Mouse (Mus musculus): ENCODE measurements around the gene Dis3l2. TPM values are rescaled to one million over a fixed set of nuclear protein-coding genes. Genes with fewer than 3 reads are reported as not detected.

Gene Dis3l2
- total and polyA plus RNA-seq, 3 experiments: 12.4 to 17.4 (median 16.5) TPM

GRCm38 (mm10) chr1:86992849-86993248 is 289.2 kb downstream of the Dis3l2 start:
- Histone ChIP-seq H3K4me3 (replicated peaks in 1 of 3; ENCODE audit: low read depth in 2 of 3, low read length in 2 of 3, poor library complexity in 1 of 3) (no peak overlapping the region), H3K9ac (ENCODE audit: insufficient read depth, low read depth) (no peak overlapping the region), H3K27me3 (replicated peaks) (no peaks in the 10 kb centered on the region), H3K79me2 (replicated peaks; ENCODE audit: control insufficient read depth, extremely low read depth, insufficient read depth, poor library complexity, severe bottlenecking) (no peaks in the 10 kb centered on the region), H3K4me1 (ENCODE audit: control insufficient read depth in 1 of 2, insufficient read depth in 2 of 2) (0 out of 4 replicates have a peak, but pooled peaks cover 0 to 3% of the 10 kb centered on the region in 2 experiments), H3K27ac (ENCODE audit: insufficient read depth, low read depth) (no peak overlapping the region), H3K4me2 (ENCODE audit: insufficient read depth, low read depth, poor library complexity, severe bottlenecking) (no peak overlapping the region), H3K9me3 (replicated peaks; ENCODE audit: low read length) (no peaks in the 10 kb centered on the region), H3K36me3 (replicated peaks in 1 of 2; ENCODE audit: control insufficient read depth in 1 of 2, insufficient read depth in 1 of 2, low read length in 1 of 2) (peaks cover 0 to 21% of the 10 kb centered on the region in 2 experiments)
- in situ Hi-C loops (cut with MboI; ENCODE audit: low pct_ligation_motif_present, low pct_unique_long_range_greater_than_20kb, low sequenced_read_pairs): no loop called here
- dilution Hi-C loops (cut with MboI; ENCODE audit: extremely low pct_ligation_motif_present, extremely low pct_unique_long_range_greater_than_20kb, low sequenced_read_pairs): no loop called here
- no peak for DNase-seq (ENCODE audit: extremely low read depth)
- no peak for TF ChIP-seq TCF12 (IDR thresholded peaks at IDR 0.05; ENCODE audit: low read depth, low read length)
- no peak for TF ChIP-seq JUND (conservative IDR thresholded peaks at IDR 0.05; ENCODE audit: low read depth, low read length)
- TF ChIP-seq MYC (IDR thresholded peaks at IDR 0.05; ENCODE audit: low read depth, low read length): no peak
- TF ChIP-seq ZMIZ1 (IDR thresholded peaks at IDR 0.05; ENCODE audit: low read depth, low read length): no peak
- no peak for TF ChIP-seq GABPA (IDR thresholded peaks at IDR 0.05; ENCODE audit: insufficient replicate concordance, low read depth, low read length)
- TF ChIP-seq NRF1 (IDR thresholded peaks at IDR 0.05; ENCODE audit: low read depth, low read length): no peak
- no peak for TF ChIP-seq POLR2AphosphoS2 (IDR thresholded peaks at IDR 0.05; ENCODE audit: low read depth, low read length)
- no peak for TF ChIP-seq MXI1 (IDR thresholded peaks at IDR 0.05; ENCODE audit: low read depth, low read length)
- TF ChIP-seq SMC3 (IDR thresholded peaks at IDR 0.05; ENCODE audit: low read depth, low read length): no peak
- TF ChIP-seq ELF1 (IDR thresholded peaks at IDR 0.05; ENCODE audit: low read depth, low read length): no peak
- TF ChIP-seq E2F4 (IDR thresholded peaks at IDR 0.05; ENCODE audit: insufficient replicate concordance, low read depth, low read length): no peak

- Histone ChIP-seq H3K27ac (ENCODE audit: insufficient read depth, low read depth) (no peak overlapping the region), H3K4me3 (replicated peaks in 1 of 3; ENCODE audit: low read depth in 2 of 3, low read length in 2 of 3, poor library complexity in 1 of 3) (no peak overlapping the region), H3K9ac (ENCODE audit: insufficient read depth, low read depth) (no peak overlapping the region), H3K4me1 (ENCODE audit: control insufficient read depth in 1 of 2, insufficient read depth in 2 of 2) (0 out of 4 replicates have a peak, but pooled peaks cover 0 to 3% of the 10 kb centered on the region in 2 experiments), H3K36me3 (replicated peaks in 1 of 2; ENCODE audit: control insufficient read depth in 1 of 2, insufficient read depth in 1 of 2, low read length in 1 of 2) (peaks cover 0 to 21% of the 10 kb centered on the region in 2 experiments), H3K9me3 (replicated peaks; ENCODE audit: low read length) (no peaks in the 10 kb centered on the region), H3K27me3 (replicated peaks) (no peaks in the 10 kb centered on the region), H3K4me2 (ENCODE audit: insufficient read depth, low read depth, poor library complexity, severe bottlenecking) (no peak overlapping the region), H3K79me2 (replicated peaks; ENCODE audit: control insufficient read depth, extremely low read depth, insufficient read depth, poor library complexity, severe bottlenecking) (no peaks in the 10 kb centered on the region)
- DNase-seq (ENCODE audit: extremely low read depth): no peak
- dilution Hi-C loops (cut with MboI; ENCODE audit: extremely low pct_ligation_motif_present, extremely low pct_unique_long_range_greater_than_20kb, low sequenced_read_pairs): no loop called here
- in situ Hi-C loops (cut with MboI; ENCODE audit: low pct_ligation_motif_present, low pct_unique_long_range_greater_than_20kb, low sequenced_read_pairs): no loop called here
- TF ChIP-seq RCOR1 (conservative IDR thresholded peaks at IDR 0.05; ENCODE audit: low read depth, low read length) (no peak), BHLHE40 (IDR thresholded peaks at IDR 0.05; ENCODE audit: low read depth, low read length) (no peak), ZMIZ1 (IDR thresholded peaks at IDR 0.05; ENCODE audit: low read depth, low read length) (no peak), IRF4 (IDR thresholded peaks at IDR 0.05; ENCODE audit: low read depth, low read length) (no peak), ETS1 (conservative IDR thresholded peaks at IDR 0.05; ENCODE audit: low read depth, low read length) (no peak), USF1 (IDR thresholded peaks at IDR 0.05; ENCODE audit: low read depth, low read length) (no peak), POLR2A (IDR thresholded peaks at IDR 0.05; ENCODE audit: low read depth, low read length) (no peak), CHD1 (IDR thresholded peaks at IDR 0.05; ENCODE audit: low read depth, low read length) (no peak), SMC3 (IDR thresholded peaks at IDR 0.05; ENCODE audit: low read depth, low read length) (no peak), KAT2A (IDR thresholded peaks at IDR 0.05; ENCODE audit: insufficient replicate concordance, low read length) (no peak), ZNF384 (IDR thresholded peaks at IDR 0.05; ENCODE audit: low read depth, low read length) (no peak), MAZ (IDR thresholded peaks at IDR 0.05; ENCODE audit: low read depth, low read length) (no peak)
These were observed 290.4 kb downstream of the Dis3l2 start for GRCm38 (mm10) chr1:86994023-86994422.

Data from CH12.LX (cell line).